Mouse (Mus musculus): ENCODE data around the gene Hspbp1. TPM values are rescaled to one million over a fixed set of nuclear protein-coding genes. Genes with fewer than 3 reads are reported as not detected.

Gene Hspbp1
- total RNA-seq, 2 experiments from 2014 or later = 22.4 to 24.9 TPM

DNA sequence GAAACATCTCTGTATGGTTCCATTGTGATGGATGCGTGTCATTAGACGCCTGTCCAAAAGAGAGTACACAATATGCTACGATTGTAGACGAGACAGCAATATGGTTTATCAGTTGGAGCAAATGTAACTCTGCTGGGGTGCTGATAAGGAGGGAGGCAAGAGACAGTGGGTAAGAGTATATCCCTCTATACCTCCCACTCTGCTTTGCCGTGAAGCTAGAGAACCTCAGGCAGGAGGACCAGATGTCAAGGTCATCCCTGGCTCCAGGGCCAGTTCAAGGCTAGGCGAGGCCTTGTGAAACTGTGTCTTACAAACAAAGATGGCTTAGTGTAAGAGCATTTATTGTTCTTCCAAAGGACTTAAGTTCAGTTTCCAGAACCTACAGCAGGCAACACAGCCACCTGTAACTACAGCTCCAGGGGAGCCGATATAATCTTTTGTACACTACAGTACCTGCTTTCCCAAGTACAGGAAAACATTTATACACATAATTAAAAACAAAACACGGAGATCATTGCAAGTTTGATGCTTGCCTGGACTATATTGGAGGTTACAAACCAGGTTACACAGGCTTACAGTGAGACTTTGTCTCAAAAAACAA is 14.1 kb downstream of the Hspbp1 start:
- no peak for DNase-seq
- intact Hi-C loops (cut with DNase I) = no loop called here

GRCm38 (mm10) chr7:4669156-4669555 is 15.7 kb downstream of the Hspbp1 start:
- intact Hi-C loops (cut with DNase I) = no loop called here

GRCm38 (mm10) chr7:4668506-4668905 is 16.4 kb downstream of the Hspbp1 start:
- intact Hi-C loops (cut with DNase I) = no loop called here
- DNase-seq = no peak

More at GRCm38 (mm10) chr7:4669156-4669555, 15.7 kb downstream of the Hspbp1 start:
- no peak for DNase-seq

DNA sequence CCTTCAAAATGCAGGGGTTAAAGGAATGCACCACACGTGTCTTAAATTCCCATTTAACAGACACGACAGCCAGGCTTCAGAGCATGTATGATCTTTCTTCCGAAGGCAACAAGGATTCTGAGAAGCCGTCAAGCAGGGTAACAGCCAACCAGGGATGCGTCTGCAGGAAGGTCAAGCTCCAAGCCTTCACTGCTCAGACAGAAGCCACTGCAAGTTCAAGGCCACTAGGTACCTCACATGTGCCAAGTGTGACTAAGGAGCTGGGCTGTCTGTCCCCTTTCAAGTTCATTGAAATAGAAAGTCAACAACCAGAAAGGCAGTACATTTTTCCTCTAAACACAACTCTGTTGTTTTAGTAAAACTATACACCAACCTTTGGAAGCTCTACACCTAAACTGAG is 18.0 kb downstream of the Hspbp1 start:
- no peak for DNase-seq
- intact Hi-C loops (cut with DNase I) = no loop called here

DNA sequence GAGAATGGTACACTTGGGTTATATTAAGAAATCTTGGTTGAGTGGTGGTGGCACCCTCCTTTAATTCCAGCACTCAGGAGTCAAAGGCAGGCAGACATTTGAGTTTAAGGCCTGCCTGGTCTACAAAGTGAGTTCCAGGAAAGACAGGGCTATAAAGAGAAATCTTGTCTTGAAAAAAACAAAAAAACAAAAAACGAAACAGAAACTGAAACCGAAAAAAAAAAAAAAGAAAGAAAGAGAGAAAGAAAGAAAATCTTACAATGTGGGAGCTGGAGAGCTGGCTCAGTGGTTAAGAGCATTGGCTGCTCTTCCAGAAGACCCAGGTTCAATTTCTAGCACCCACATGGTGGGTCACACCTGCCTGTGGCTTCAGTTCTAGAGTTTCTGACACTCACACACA is 21.1 kb downstream of the Hspbp1 start:
- intact Hi-C loops (cut with DNase I) = no loop called here

DNA sequence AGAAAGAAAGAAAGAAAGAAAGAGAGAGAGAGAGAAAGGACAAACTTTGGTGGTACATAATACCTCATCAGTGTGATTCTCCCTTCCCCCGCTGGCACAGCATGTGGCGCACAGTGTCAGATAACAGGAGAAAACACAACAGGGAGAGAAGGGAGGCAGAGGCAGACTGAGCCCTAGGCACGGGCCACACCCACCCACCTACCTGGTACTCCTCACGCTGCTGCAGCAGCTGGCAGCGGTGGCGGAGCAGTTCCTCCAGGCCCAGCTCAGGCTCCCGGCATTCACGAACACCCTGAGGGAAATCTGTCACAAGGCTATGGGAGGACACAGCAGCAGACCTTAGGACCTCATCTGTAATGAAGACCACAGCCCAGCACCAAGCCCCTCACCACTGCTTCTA is 21.7 kb downstream of the Hspbp1 start:
- no peak for DNase-seq
- intact Hi-C loops (cut with DNase I) = no loop called here

More for the DNA sequence above, 21.1 kb downstream of the Hspbp1 start:
- DNase-seq = no peak

GRCm38 (mm10) chr7:4659911-4660443 is 24.9 kb downstream of the Hspbp1 start:
- DNase-seq = no peak
- intact Hi-C loops (cut with DNase I) = no loop called here

DNA sequence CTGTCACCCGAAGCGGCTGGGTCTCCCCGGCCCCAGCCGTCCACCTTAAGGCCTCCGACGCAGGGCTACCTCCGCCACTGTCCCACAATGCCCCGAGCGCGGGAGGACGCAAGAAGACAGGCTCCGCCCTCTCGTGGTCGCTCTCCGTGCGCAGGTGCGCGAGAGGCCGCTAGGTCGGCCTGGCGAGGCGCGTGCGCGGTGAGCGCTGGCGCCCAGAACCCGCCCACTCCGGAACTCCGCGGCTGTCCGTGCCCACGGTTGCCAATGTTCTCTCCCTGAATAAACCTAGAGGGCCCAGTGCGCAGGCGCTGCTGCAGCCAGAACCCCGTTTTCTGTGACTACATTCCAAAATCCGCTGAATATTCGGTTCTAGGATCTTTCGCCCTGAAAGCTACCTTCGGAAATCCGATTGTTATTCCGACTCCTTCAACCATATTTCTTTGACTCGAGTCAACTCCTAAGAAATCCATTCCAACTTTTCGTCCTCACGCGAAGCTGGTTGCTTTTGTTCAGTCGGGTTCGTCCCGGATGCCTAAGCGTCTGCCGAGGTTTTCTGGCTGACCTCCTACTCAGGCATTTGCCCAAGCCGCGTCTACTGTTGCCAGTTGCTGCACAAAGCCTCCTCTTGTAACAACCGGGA is 25.8 kb downstream of the Hspbp1 start, which contains the start of gene Ppp6r1:
Gene Ppp6r1, minus strand, starts transcription at position 108 of the 640 bp plus-strand sequence.
- intact Hi-C loops (cut with DNase I) = no loop called here
- DNase-seq = peak; percentile 92 to 96

DNA sequence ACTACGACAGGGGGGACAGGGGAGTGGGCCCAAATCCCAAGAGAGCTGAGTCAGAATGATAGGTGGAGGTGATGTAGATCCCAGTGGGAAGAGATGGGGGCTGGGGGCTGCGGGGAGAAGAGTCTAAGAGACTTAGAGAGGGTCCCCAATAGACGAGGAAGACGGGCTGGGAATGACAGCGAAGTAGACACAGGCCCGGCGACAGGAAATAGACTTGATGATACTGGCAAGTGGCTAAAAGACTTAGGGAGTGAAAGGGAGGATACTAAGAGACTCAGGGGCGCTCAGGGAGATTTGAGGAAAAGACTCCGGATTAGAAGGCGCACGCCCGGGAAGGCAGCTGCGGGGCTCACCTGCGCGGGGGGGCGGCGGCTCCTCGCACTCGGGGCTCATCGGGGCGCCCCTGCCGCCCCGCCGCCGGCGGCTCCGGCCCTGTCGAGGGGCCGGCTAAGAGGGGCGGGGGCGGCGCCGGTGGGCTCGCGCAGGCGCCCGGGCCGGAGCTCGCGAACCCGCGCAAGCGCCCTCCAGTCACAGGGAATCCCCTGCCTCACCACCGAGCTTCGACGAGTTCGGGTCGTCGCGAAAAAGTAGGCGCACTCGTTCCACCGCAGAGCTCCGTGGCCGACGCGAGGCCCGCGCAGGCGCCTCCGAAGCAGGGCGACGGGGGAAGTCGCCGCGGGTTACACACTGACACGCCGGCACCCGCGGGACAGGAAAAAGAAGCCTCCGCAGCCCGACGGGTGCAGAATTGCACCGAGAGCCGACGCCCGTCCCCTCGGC is 26.6 kb downstream of the Hspbp1 start:
- intact Hi-C loops (cut with DNase I) = no loop called here
- DNase-seq = no peak

- DNase-seq = no peak
- intact Hi-C loops (cut with DNase I) = no loop called here
Measured at GRCm38 (mm10) chr7:4657521-4658127, 27.2 kb downstream of the Hspbp1 start.

GRCm38 (mm10) chr7:4656818-4657217 is 28.1 kb downstream of the Hspbp1 start:
- no peak for DNase-seq
- intact Hi-C loops (cut with DNase I) = no loop called here

DNA sequence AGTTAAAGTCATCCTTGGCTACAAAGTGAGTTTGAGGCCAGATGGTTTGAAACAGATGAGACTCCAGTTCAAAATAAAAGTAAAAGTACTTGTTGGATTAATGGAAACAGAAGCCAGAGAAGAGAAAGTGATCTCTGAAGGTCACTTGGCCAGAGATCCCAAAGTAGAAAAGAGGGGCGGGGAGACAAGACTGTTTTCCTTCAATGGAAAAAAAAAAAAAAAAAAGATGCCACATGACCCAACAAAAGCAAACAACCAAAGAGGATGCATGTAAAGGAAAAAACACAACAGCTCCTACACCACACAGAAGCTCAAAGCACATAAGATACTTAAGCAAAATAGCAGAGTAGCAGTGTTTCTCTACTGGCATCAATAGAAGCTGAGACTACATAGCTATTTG is 29.0 kb downstream of the Hspbp1 start:
- no peak for DNase-seq
- intact Hi-C loops (cut with DNase I) = no loop called here

DNA sequence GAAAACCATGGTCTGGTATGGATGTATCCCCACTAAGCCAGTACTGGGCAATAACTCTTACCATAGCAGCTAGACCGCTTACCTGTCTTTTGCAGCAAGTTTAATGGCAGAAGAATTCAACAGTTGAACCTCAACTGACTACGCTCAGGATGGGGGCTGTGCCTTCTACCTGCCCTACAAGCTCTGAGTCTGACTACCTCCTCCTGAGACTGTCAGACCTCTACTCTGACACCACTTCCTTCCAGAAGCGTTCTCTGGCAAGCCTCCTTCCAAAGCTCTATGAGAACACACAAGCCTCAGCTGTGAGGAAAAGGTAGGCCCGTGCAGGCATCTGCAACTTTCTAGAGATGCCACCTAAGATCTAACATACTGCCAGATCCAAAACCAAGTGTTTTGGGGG is 29.5 kb downstream of the Hspbp1 start:
- intact Hi-C loops (cut with DNase I) = no loop called here
- DNase-seq = no peak

GRCm38 (mm10) chr7:4654221-4654620 is 30.6 kb downstream of the Hspbp1 start:
- DNase-seq = no peak
- intact Hi-C loops (cut with DNase I) = no loop called here

DNA sequence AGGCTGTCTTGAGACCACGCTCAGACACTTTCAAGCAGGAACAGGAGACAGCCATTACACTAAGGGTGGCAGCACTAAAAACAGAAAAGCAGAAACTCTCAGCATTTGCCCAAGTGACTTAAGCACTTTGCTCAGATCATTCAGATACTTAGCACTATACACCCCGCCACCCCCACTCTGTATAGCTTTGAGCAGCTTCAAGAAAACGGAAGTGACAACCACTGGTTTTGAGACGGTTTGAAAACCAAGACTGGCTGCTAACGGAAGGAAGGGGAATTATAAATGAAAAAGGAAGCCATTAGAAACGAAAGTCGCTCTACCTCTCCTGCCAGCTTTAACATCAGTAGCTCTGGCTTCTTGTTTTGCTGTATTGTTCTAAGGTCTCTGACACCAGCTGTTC is 31.1 kb downstream of the Hspbp1 start:
- intact Hi-C loops (cut with DNase I) = no loop called here
- DNase-seq = no peak

GRCm38 (mm10) chr7:4653351-4653750 is 31.5 kb downstream of the Hspbp1 start:
- no peak for DNase-seq
- intact Hi-C loops (cut with DNase I) = no loop called here

DNA sequence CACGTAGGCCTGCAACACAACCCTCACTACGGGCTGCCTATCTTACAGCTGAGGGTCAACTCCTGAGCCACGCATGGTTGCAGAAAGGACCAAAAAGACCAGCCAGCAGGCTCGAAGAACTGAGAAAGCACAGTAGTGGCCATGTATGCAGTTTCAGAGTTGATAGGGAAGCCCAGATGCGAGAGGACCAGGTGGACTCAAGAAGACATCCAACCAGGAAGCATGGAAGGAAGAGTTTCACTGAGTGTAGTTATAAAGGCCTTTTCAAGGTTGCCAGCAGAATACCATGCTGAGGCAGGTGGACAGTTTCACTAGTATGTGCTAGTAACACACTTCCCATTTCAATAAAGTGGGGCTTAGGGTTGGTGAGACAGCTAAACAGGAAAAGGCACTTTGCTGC is 32.1 kb downstream of the Hspbp1 start:
- DNase-seq = no peak
- intact Hi-C loops (cut with DNase I) = no loop called here

DNA sequence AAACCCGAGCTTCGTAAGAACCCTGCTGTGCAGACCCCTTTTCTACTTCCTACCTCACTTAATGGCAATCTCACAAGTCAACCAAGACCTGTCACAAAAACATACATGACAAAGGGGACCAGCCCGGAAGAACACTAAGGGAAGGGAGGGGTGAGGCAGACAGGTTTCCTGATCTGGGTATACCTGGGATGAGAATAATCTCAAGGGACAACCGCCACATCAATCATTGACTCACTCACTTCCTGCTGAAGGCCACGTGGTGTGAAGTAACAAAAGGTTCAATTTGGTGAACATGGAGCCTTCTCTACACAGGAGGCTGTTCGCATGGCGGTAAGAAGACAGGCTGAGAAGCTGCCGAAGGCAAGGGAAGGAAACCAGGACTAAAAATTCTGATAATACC is 33.3 kb downstream of the Hspbp1 start:
- intact Hi-C loops (cut with DNase I) = no loop called here

DNA sequence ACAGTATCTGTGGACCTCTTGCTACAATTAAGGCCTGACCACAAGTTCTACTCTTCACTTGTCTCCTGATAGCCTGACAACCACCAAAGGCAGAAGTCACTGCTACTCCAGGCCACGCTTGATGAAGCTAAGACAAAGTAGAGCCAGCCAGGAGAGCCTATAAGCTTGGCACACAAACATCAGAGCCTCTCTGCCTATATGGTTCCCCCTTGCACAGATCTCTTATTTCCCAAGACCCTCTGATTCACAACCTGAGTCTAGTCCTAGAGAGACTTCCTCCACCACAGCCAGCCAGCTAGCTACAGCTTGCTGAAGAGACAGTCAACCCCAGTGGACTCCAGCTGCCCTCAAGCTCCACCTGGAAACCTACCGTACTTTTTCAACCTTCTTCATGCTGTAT is 36.9 kb downstream of the Hspbp1 start:
- intact Hi-C loops (cut with DNase I) = no loop called here
- no peak for DNase-seq

More for the DNA sequence above, 33.3 kb downstream of the Hspbp1 start:
- DNase-seq = no peak

DNA sequence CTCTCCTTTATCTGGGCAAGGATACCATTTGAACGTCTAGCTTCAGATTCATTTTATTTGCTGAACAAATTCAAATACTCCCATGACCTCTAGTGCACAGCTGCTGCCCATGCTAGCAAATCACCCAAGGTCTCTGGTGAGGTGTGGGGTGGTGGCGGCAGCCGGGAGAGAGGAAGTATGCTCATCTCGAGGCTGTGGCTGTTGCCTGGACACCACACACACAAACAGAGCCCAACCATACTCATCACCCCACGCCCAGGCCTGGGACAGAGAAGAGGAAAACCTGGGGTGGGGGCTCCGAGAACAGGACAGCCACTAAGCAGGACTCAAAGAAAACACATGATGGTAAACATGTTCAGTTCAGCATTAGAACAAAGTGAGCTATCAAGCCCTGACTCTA is 37.6 kb downstream of the Hspbp1 start:
- DNase-seq = no peak
- intact Hi-C loops (cut with DNase I) = no loop called here

GRCm38 (mm10) chr7:4646806-4647205 is 38.1 kb downstream of the Hspbp1 start:
- intact Hi-C loops (cut with DNase I) = no loop called here
- DNase-seq = no peak
